Mouse (Mus musculus): ENCODE measurements at regions not wholly inside any gene's neighbourhood (a gene's known extent, or its start where the extent isn't known, plus 50 kb on each side); places are given as distances from the start of the nearest gene placed in this dataset.

- no peak for DNase-seq
Measured at GRCm38 (mm10) chr9:30577243-30577642, 150.3 kb downstream of the Snx19 start.

DNA sequence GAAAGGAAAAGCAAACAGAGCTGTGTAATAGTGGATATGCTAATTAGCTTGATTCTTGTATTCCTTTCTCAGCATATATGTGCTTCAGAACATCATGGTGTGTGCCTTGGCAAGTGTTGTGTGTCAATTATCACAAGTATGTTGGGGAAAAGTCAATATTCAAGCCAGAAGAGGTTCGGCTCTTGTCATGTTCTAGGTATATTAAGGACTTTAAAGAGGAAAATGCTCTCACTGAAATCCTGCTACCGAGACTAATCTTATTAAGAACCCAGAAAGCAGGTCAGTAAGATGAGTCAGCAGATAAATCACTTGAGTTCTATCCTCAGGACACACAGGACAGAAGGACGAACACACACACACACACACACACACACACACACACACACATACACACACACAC is 148.6 kb downstream of the Snx19 start:
- no peak for DNase-seq

DNA sequence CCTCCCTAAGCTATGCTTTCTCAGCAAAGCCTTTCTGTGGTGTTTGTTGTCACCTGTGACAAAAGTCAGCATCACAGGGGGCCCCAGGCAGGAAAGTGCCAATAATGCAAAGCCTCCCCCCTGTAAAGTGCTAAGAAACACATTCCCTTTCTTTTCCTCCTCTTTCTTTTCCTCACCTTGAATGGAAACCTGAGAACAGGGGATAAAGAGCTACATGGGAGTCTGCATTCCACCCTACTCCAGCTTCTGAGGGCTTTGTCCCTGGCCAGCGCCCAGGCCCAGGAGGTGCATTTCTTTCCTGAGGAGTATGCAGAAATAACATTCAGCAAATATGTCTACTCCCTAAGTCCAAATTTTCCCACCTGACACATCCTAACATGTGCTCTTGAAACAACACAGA is 146.4 kb downstream of the Snx19 start:
- DNase-seq: no peak

DNA sequence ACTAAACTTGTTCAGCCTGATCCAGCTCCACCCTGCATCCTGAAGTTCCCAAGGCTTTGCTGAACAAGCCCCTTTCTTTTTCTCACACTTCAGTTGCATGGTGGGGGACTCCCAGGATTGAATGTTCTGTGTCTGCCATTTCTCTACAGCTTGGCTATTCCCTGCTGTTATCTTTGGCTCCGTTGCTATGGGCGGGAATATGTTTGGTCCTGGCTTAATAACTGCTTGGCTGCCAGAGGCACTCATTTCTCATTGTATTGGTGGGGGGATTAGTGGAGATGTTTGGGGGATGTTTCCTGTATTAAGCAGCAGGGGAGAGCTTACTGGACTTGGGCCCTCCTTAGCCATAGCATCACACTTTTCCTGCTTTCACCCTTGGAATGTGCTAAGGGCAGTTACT is 144.1 kb downstream of the Snx19 start:
- DNase-seq: no peak

DNA sequence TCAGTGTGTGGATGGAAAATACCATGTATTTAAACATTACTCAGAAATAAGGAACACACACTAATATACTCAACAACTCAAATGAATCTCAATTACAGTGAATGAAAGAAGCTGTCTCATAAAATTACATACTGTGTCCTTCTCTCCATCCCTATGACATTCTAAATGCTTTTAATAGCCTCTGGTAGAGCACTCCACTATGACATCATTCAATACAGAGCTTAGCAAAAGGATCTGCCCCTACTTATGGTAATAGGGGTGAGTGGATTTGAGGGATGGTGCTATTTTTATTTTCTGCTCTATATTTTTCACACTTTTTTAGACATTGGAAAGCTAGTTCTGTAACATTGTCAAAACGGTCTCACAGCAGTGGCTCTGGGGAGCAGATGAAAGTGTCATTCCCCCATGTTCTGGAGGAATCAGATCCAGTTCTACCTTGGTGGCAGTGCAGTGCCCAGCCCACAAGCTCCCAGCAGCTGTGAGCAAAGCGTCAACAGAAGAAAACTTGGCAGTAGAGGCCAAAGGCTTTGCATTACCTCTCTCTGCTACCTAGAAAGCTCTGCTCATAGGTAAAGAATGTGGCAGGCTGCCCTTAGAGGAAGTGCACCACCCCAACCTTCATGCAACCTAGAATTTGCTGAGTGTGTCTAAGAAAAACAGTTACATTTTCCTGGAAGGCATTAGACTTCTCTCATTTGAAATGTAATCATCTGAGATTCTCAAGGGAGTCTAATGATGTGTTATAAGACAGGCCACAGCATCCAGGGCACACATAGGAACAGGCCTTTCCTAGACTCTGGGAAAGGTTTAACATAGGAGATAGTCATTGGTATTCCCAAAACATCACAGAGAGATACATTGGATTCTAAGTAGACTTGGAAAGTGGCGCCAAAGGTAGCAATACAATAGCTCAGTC is 138.1 kb downstream of the Snx19 start:
- no peak for DNase-seq

DNA sequence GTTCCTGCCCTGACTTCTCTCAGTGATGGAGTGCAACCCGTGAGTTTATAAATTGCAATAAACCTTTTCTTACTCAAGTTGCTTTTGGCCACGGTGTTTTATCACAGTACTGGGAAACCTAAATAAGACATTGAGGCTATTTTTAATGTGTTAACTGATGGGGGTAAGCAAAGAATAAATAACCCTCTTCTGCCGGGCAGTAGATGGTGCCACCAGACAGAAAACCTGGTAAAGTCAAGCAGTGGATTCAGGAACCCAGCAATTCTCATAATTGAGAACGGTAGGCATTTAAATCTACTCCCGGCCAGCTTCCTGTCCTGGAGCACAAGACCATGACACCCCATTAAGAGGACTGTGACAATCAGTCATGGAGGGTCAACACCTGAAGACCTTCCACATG is 136.5 kb downstream of the Snx19 start:
- DNase-seq: no peak

GRCm38 (mm10) chr9:30554908-30555307 is 128.0 kb downstream of the Snx19 start:
- DNase-seq: no peak

DNA sequence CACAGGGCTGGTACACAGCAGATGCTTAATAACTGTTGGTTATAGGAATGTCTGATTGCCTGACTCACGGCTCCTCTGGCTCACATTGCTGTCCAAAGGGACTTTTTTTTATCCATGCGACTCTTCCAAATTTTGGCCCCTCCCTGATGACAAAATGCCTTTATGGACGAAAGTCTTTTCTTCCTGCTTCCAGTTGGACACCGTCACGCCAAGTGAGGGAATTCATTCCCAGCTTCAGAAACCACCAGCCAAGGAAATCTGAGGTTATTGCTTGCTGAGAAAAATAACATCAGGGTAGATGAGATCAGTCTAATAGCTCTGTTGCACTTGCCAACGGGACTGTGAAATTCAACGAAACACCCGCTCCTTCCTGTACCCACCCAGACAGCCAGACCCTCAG is 125.8 kb downstream of the Snx19 start:
- no peak for DNase-seq

GRCm38 (mm10) chr9:30549892-30550515 is 123.1 kb downstream of the Snx19 start:
- no peak for DNase-seq

DNA sequence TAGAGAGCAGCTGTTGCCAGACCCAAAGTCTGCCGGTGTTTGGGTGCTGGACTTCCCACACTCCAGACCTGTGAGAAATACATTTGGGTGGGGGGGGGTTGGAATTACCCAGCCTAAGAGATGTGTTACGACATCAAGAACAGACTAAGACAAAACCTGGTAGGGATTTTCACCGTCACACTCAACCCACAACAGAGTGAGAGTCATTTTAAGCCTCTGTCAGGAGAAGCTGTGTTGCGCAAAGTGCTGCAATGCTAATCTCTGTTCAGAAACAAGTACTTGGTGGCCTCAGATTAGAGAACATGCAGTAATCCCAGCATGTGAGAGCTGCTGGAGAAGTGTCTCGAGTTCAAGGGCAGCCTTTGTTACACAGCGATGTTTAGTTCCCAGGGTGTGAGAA is 113.0 kb downstream of the Snx19 start:
- no peak for DNase-seq

- no peak for DNase-seq
Measured at GRCm38 (mm10) chr9:30536508-30537100, 109.7 kb downstream of the Snx19 start.

DNA sequence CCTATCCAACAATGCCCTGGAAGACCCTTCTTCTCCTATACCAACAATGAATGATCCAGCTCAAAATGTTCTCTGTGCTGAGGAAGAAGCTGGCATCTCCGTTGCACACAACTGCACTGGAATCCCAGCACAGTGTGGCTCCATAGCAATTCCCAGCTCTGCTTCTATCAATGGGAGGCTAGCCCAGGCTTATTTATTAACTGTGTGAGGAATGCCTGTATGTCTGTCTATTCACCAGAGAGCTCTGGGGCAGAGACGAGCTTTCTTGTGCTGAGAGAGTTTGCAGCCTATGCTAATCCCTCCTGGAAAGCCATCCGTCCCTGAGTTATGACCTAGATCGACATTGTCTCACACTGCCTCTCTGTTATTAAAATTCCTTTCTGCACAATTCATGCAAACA is 108.1 kb downstream of the Snx19 start:
- DNase-seq: no peak

DNA sequence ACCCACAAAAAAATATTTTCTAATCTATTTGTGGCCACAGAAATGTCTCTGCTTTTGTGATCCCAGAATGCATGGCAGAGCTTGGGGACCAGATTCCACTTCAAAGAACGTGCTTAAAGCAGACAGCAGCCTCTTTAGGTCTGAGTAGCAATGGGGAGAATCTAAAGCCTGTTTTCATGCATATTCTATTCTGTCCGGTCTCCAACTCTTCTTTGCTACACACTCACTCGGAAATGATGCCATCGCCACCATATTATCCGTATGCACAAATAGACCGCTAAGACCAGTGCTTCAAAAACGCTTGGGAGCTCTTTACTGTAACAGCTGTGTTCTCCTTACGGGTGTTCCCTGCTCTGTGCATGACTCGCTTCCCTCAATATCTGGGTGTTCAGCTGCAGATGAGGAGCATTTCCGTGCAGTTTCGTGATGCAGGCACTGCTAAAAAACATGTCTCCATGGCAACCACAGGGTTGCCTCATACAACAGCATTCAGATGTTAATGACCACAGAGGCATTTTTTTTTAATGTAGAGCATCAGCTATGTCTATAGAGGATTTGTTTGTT is 107.0 kb downstream of the Snx19 start:
- DNase-seq: peak; percentile 26

DNA sequence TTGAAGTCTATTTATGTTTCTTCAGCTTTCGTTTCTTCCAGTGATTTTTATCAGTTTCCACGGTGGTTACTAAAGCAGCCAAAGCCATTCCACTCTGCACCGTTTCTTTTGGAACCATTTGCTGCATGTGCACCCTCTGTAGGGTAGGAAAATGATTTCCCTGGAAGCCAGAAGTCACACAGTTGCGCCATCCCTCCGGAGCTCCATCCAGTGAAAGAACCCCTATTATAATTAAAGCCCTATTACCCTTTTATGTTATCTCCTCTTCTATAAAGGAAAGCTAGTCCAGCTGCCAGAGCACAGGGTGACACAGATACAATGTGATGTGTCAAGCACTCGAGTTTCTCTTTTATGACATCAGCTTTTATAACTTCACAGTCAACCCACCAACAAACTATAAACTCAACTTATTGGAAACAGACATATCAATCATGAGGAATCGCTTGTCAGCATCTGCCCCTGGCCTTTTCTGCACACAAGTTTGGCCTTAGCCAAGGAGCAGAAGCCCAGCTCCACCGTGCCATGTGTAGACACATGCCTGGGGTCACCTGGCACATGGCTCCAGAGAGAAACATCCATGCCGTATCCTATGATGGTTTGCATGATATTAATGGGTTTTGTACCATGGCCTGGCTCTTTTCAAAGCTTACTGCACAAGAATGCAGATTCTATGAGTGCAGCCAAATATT is 106.3 kb downstream of the Snx19 start:
- DNase-seq: no peak

- DNase-seq: no peak
Measured at GRCm38 (mm10) chr9:30525086-30525485, 98.2 kb downstream of the Snx19 start.

DNA sequence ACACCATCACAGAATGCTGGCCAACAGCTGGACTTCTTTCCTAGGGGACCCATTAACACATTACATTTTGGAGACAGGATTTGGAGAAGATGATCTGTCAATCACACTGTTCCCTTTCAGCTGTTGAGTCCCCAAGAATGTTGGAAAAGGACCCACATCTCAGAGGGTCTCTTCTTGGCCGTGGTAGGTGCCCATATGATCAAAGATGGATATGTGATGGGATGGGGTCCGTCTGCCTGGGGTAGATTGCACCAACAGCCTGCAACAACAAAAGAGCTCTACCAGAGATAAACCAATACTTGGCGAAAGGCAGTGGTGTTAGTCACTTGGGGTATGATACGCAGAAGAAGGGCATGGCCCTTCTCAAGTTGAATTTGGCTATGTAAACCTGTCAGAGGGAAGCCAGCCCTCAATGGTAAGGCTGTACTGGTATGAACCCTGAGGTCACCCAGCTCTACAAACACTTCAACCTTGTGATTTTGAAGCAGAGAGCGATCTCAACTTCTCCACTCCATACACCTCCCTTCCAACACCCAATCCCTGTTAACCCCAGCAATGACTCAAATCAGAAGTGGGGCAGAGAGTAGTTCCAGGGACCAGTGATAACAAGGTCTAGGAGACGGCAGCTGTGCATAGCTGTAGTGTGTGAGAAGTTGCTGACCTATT is 97.6 kb downstream of the Snx19 start:
- no peak for DNase-seq

DNA sequence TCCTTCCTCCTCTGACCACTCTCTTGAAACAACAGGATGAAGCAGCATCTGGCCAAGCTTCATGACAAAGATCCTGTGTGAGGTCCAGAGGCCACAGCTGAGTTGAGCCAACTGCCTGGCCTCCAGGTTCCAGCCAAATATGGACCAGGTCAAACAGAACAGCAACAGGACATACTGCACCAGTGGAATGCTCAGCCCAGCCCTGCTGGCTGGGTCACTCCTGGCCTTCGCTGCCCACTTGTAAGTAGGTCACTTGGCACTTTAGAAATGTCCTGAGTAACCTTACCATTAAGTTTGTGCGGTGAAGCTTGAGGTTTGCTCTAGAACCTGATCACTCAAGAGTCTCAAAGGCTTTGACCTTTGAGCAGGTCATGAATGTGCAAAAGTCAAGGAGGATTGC is 96.9 kb downstream of the Snx19 start:
- no peak for DNase-seq

GRCm38 (mm10) chr9:30522595-30523350 is 95.9 kb downstream of the Snx19 start:
- no peak for DNase-seq

- DNase-seq: no peak
Measured at GRCm38 (mm10) chr9:30521556-30522240, 94.8 kb downstream of the Snx19 start.

DNA sequence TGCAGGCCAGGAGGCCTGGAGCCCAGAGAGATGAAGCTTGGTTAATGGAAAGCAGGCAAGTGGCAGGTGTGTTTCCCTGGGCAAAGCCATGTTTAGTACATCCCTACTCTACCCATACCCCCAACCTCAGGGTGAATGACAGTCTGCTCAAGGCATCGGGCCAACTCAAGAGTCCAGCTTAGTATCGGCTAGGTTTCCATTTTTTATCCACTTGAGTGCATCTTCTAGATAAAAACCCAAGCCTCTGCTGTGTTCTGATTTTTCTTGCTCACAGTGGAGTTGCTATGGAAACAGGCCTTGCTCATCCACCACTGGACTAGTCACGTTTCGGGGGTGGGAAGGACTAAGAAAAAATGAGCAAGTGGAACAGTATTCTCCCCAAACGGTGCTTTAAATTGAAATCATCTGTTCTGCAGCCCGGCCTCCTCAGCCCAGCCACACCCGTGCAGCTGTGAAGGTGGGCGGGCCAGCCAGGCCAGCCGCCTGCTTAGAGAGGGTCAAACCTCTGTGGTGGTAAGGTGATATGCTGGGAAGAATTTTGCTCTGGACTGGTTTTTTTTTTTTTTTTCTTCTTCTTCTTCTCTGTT is 94.0 kb downstream of the Snx19 start:
- DNase-seq: peak; percentile 68

GRCm38 (mm10) chr9:30520116-30520515 is 93.2 kb downstream of the Snx19 start:
- DNase-seq: no peak
